Mouse (Mus musculus) frontal cortex, postnatal 14 days (tissue): ENCODE results near the gene Anapc4.

ENCODE experiments used
- DNase-seq, 2 experiments: peaks; one replicate each; pipeline ENCODE4 v3.0.0; 2022; ENCODE audit warnings: low spot score in 2 of 2

The Anapc4 gene

DNA sequence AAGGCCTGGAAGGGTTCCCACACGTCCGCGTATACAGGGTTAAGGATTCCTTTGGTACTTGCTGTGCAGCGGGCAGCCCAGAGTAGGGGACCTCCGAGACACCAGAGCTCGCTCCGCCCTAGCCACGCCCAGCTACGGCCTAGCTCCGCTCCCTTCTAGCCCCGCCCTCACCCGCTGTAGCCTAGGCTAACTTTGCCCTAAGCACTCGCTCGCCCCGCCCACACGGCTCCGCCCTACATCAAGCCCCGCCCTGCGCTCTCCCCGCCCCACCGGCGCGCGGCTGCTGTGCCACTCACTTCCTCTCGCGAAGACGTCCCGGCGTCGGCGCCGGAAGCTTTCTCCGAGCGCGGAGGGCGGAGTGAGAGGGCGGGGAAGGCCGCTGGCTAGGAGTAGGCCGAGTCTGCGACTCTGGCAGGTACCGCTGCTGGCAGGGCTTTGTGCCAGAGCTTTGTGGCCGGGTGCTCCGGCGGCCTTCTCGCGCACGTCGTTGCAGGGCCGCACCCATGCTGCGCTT lies at the start of gene Anapc4:
Gene Anapc4, plus strand, starts transcription at position 252 of the 514 bp plus-strand sequence.
- DNase-seq, result peak; percentile 98 to 100

DNA sequence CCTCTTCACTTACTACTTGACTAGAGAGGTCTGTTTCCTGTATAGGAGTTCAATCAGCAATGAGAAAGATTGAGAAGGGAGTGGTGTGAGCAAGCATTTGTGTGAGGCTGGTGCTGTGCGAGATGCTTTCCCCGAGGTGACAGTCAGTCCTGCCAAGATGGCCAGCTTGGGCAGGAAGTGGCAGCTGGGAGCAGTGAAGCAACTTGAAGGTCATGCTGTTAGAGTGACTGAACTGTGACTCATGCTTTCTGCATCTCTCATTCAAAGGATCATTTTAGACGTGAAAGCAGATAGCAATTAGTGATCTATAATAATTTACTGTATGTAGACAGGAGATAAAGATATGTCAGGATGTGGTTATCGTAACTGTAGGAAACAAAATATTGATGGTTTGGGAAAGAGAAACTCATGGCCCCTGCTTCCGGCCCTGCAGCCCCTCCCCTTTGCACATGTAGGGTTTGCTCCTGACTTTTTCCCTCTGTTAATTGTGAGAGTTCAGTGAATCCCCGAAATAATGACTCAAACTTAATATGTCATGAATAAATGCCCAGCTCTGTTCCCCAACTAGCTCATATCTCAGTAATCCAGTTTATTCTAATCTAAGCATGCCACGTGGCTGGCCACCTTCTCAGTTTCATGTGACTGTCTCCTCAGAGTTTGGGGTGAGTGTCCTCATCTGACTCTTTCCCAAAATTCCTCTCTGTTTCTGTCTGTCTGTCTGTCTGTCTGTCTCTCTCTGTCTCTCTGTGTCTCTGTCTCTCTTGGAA lies 47.1 kb upstream of the Anapc4 start:
- no peak for DNase-seq

DNA sequence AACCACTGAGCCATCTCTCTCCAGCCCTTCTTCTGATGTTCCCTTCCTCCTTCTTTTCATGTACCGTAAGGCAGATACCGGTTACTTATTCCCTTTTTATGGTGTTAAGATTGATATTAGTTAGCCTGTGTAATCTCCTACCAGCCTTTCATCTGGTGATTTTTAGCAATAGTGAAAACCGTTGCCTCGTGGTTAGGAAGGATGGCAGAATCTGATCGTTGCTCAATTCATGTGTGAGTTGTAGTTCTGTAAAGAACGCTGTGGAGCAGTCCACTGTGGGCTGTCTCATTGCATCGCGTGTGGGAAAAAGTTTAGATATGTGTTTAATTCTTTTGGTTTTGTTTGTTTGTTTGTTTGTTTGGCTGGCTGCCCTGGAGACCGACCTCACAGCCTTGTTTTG lies 40.6 kb upstream of the Anapc4 start:
- DNase-seq, result no peak

DNA sequence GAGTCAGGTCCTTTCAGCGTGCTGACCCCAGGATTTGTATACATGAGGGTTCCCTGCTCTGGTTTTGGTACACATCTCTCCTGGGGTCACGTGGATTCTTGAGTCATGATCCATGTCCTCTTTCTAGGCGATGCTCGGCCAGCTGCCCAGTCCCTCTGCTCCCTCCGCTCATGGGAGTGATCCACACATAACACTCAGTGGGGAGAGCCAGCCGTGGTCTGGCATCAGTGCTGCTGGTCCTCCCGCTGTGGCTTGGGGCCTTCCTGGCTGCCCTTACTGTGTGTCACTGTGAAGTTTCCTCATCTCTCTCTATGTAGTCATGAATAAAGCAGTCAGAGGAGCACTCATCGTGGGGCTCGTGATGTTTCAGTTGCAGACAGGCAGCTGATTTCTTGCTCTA lies 39.7 kb upstream of the Anapc4 start:
- no peak for DNase-seq

DNA sequence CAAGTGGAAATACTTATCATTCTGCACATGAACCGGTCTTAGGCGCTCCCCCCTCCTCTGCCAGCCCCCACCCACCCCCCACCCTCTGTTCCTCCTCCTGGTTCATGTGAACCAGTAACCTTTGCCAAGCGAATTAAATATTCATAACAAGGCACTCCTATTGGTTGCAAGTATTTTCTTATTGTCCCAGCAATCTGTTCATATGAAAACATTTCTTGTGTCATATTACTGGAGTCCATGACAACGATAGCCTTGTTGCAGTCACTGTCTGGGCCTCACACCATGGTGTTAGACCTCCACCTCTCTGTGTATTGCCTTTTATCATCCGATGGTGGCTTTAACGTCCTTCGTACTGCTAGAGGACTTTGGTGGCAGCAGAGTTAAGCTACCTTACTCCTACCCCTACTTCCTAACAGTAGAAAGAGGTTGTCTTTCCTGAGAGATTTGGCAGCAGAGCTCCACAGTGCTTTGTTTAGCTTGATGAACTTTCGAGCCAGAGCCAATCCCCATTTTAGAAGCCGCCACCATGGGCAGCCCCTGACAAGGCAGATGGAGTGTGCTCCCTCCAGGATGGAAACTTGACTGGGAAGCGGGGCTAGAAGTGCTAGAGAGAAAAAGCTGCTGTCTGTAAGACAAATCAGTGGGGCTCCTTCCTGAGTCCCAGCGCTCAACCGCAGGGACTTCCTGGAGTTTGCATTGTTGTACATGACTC lies 34.4 kb upstream of the Anapc4 start:
- DNase-seq, result no peak

DNA sequence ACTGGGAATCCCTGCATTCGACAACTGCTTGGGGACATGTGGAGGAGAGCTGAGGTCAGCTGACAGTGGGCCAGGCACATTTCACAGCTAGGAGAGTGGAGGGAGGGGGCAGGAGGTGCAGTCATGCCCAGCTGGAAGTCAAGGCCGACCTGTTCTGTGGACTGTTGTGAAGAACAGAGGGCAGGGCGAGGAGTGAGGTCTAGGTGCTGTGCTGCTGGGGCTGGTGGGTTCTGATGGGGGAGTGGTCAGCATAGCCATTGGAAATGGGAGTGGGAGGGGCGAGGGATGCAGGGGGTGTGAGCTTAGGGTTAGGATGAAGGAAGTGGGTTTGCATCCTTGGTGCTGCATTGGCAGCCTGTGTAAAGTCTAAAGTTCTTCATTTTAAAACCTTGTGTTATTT lies 28.0 kb upstream of the Anapc4 start:
- no peak for DNase-seq

DNA sequence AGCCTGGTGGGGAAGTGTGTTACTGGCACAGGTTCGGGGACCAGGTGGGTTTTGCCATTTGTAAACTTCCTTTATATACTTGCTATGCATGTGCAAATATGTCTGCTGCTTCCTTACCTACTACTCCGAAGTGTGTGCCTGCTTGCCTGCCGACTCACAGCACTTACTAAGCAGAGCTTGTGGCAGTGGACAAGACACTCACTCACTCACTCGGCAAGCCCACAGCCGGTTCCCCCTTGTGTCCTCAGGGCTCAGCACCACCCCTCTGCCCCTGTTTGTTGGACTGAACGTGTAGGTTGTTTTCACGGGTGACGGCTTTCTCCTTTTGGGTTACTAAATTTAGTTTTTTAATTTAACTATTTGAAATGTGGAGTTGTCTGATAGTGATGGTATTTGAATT lies 27.5 kb upstream of the Anapc4 start:
- no peak for DNase-seq

DNA sequence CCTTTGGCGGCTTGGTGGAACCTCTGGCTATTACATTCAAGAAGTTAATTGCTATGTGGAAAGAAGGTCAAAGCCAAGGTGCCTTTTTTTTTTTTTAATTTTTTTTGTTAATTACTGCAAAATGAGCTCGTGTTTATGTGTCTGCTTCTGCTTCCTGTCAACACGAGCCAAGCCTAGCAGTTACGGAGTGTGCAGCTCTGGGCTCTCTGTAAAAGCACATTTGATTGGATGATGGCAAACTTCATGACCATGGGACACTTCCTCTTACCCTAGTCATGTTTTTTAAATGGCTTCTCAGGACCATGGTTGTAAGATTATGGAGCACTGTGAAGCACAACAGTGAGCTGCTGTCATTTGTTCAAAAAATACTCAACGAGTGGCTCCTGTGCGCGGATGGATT lies 26.8 kb upstream of the Anapc4 start:
- DNase-seq, result no peak

DNA sequence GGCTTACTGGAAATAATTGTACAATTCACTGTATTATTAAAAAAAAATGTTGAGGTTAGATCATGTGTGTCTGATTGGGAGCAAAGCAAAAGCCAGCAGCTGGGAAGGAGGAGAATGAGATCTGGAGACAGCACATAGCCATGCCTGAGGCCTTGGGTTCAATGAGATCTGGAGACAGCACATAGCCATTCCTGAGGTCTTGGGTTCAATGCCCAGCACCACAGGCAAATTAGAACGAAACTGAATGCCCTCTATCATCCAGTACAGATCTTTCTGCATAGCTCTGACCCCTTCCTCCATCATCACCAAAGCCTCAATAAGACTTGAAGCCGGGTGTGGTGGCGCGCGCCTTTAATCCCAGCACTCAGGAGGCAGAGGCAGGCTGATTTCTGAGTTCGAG lies 23.4 kb upstream of the Anapc4 start:
- no peak for DNase-seq

DNA sequence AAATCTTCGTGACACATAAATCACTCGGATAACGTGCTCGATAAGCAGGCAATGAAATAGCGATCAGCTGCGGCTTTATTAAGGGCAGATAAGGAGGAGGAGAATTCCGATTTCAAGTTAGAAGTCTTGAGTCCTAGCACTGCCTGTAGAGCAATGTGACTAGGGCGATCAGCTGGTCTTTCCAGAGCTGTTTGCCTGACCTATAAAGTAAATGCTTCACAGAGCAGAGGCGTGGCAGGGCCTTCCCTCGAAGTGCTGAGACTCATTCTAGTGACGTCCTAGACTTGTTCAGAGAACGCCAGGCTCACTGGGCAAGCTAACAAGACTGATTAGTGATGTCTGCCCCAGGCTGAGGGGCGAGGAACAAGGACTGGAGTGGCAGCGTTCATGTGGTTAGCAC lies 22.8 kb upstream of the Anapc4 start:
- DNase-seq, result no peak

DNA sequence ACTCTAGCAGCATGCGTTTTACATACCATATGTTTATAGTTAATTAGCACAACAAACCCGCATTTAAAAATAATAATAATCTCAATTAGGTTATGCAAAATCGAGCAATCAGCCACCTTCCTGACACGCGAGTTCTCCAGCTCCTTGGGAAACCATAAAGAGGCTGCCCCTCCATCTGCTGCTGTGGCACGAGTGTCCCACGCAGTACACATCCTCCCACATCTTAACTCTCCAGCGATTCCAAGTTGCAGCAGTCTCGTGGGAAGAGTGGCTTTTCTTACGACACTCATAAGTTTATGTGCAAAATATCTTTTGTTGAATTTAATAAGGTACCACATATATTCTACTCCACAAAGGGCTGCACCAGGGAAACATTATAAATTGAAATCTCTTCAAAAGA lies 21.4 kb upstream of the Anapc4 start:
- no peak for DNase-seq

DNA sequence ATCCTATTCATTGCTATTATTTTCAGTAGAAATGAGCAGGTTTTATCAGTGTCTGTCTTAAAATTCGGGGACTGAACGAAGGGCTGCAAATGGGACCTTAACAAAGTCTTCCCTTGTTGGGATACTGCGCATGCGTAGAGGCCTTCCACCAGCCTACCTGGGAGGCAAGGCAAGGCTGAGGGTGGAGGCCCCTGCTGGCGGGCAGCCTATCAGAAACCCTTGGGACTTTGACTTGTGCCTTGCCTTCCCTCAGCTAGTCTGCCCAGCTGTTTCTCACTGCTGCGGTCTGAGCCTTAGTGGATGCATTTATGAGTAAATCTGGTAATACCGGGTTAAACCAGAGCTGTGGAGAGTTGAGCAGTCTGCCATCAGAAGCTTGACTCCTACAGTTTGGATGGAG lies 20.5 kb upstream of the Anapc4 start:
- DNase-seq, result no peak

DNA sequence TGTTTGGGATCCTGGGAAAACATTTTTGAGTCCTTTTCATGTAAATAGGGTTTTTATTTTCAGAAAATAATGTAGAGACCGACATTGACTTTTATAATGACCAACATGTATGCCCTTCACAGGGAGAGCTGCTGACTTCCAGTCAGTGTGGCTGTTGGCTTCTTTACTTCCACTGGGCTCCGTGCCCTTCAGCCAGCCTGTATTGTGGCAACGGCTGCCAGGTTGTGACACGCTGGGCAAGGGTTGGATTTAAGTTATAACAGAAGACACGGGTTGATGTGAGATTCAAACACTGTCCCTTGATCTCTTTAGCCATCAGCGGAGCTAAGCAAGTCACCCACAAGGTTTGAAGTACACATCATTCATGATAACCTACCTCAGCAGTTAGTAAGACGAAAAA lies 15.1 kb upstream of the Anapc4 start:
- DNase-seq, result no peak

DNA sequence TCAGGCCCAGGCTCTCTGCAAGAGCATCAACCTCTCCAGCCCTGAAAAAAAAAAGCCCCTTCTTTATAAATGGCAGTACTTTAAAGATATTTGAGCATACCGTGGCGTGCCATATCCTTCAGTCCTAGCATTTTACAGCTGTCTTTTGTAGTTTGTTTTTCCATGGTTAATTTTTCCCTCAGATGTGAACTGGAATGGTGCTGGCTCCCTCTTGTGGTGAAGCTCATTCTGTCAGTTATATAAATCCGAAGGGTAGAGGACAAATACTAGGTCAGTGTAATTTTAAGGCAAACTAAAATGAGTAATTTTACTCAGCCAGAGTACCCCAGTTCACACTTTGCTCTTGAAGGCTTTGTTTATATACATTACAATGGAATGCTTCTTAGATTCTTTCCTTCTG lies 12.1 kb upstream of the Anapc4 start:
- peak in 1 of 2 experiments; percentile 43 for DNase-seq

DNA sequence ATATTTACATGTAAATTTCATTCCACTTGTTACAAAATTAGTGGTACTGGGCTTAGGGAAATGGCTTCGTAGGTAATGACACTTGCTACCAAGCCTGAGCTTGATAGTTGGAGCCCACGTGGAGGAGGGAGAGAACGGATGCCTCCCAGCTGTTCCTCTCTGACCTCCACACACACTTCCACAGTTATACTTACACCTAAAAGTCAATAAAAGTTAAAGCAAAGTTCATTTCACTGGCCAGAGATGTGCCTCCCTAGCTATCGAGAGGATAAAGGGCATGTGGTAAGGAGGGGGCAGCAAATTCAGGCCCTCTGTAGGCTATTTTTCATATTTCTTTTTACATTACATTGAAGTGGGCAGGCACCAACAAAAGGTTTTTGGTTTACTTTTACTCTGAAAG lies 5.9 kb upstream of the Anapc4 start:
- DNase-seq, result no peak

DNA sequence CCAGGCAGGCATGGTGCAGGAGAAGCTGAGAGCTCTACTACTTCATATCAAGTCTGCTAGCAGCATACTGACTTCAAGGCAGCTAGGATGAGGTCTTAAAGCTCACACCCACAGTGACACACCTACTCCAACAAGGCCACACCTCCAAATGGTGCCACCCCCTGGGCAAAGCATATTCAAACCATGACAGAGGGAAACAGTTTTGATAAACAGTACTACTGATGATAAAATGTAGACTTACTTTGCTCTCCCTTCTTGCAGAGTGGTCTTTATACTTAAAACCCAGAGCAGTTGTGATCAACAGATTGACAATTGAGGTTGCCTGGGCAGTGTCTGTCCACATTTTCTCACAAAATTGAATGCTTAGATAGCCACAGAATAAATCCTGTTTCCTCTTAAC lies 807 bp upstream of the Anapc4 start:
- no peak for DNase-seq

DNA sequence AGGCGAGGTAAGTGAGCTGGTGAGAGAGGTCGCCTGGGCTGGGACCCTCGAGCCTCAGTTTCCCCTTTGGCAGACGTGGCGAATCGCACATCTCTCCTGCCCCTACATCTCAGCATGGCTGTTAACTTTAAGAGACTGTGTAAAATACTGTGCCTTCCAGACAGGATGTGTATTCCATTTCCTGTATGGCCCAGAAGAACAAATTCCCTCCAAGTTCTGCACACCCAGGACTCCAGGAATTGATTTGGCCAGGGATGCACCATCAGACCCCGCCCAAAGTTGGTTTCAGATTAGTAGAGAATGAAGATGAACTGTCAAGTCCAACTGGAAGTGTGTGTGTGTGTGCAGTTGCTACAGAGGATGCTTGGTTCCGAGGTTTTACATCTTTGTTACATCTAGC lies 574 bp downstream of the Anapc4 start:
- DNase-seq, result no peak

DNA sequence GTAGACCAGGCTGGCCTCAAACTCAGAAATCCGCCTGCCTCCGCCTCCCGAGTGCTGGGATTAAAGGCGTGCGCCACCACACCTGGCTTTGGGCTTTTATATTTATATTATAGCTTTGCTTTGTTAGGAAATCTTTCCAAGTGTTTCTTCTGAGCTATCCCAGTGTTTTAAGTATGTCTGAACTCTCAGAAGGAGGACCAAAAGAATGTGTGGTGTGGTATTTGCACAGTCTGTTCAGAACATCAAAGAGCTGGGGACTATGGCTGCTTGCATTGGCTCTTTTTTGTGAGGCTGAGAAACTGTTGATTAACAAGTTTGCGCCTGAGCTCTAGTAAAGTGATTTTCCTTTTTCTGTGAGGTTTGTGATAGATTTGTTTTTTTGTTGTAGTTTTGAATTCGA lies 10.5 kb downstream of the Anapc4 start:
- no peak for DNase-seq

DNA sequence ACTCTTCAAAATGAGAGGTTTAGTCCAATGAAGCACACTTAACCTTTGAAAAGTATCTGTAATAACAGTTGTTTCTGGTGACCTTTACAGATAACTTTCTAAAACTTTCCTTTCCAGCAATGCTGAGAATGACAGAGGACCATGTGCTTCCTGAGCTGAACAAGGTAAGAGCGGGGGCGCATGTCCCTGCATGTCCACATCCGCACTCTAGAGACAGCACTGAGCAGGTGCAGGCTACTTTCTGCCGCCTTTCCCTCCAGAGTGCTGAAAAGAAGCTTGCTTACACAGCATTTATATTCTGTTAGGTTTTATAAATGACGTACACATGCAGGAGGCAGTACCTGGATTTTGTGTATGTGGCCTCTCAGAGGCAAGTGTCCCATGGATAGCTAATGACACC lies 21.9 kb downstream of the Anapc4 start:
- DNase-seq, result no peak

DNA sequence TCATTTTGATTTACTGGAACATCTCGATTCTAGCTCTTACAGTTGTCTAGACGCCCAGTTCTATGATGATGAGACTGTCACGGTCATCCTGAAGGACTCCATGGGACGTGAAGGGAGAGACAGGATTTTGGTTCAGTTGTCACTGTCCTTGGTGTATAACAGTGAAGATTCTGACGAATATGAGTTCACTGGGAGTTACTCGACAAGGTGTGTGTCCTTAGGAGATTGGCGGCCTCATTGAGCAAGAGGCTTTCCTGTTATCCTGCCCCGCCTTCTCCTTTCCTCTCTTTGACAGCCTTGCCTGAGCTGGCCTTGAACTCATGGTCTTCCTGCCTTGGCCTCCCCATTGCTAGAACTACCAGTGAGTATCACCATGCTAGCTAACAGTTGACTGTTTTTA lies 30.6 kb downstream of the Anapc4 start:
- DNase-seq, result no peak

DNA sequence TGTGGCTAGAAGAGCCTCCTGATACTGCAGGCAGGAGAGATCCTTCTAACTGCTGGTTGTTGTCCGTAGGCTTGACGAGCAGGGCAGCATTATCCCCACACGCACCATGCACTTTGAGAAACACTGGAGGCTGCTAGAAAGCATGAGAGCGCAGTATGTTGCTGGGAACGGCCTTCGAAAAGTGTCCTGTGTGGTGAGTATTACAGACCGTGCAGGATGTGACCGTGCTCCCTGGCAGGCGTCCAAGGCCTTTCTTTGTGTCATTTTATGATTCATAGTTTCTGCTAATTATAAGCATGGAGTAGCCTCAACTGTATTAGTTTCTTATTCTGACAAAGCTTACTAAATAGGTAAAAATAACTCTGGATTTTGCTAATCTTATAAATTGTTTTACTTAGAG lies 32.0 kb downstream of the Anapc4 start:
- DNase-seq, result no peak

DNA sequence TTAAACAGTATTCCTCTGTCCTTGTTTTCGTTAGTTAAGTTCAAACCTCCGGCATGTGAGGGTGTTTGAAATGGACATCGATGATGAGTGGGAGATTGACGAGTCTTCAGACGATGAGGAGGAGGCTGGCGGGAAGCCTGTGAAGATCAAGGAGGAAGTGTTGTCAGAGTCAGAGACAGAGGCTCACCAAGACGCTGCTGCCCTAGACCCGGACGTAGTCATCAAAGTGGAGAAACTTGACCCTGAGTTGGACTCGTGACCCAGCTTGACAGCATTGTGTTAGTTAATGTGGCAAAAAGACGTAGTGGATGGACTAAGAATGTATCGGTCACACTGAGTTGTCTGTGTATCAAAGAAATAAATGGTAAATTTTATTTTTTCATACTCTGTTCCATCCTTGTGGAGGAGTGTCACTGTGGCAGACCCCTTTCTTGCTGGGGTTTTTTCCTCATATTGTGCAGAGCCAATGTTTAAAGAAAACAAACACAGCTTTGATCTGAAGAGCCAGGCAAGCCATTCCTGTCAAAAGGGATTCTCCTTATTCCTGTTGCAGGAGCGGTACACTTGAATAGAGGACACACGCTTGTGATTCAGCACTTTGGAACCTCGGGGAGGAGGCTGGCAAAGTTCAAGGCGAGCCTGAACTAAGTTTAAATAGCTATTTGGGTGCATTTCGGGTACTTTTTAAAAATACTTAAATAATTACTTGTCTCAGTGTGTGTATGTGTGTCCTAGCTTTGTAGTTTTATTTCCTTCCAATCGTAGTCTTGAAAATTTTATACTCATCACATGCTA lies 32.7 kb downstream of the Anapc4 start:
- DNase-seq, result no peak
